Mouse (Mus musculus) frontal cortex, postnatal 36 days (tissue): ENCODE results near the gene Sestd1.

Experiments
- DNase-seq, 2 experiments: peaks; one replicate each; pipeline ENCODE4 v3.0.0; 2022; ENCODE audit warnings: low spot score in 2 of 2

Sestd1 gene

DNA sequence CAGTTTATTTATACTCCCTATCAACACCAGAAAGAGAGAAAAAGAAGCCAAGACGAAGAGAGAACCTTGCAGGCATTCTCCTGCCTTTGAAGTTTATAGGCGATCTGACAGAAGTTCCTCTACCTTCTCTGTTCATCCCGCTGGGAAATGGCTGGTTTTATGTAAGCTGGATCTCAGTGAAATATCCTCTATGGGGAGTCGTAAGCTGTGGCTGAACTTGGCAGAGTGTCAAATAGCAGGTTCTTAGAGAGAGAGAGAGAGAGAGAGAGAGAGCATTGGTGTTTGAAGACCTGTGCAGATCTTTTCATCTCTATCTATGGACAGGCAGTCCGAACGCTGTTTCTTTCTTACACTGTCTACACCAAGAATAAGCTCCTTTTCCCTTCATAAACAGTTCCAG, 107.0 kb downstream of the Sestd1 start:
- no peak for DNase-seq

DNA sequence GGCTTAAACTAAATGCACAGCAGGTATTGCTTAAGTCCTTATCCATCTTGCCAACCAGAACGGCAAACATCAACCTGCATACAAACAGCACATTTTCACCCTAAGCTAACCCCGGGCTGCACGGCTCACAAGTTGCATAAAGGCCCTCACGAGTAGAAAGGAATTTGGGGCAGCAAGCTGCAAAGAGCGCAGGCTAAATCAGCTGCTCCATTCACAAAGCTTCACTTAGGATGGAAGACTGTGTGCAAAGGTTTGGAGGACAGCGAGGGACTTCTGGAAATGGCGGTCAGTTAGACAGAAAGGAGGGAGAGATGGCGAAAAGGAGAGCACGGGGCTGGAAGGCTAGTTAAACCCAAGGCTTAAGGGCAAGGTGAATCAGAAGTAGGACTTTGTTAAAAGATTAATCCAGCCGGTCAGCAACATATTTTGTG, 108.1 kb downstream of the Sestd1 start:
- DNase-seq, result peak in 1 of 2 experiments; percentile 30

GRCm38 (mm10) chr2:77171444-77172240, 108.8 kb downstream of the Sestd1 start:
- peak; percentile 33 to 40 for DNase-seq

GRCm38 (mm10) chr2:77170633-77171105, 109.7 kb downstream of the Sestd1 start, which contains the start of gene Ccdc141:
Gene Ccdc141, minus strand, starts transcription at chr2:77170636.
- no peak for DNase-seq

GRCm38 (mm10) chr2:77169916-77170632, 110.3 kb downstream of the Sestd1 start:
- DNase-seq, result no peak

- DNase-seq, result no peak
Observed at GRCm38 (mm10) chr2:77169218-77169617, 111.2 kb downstream of the Sestd1 start.

DNA sequence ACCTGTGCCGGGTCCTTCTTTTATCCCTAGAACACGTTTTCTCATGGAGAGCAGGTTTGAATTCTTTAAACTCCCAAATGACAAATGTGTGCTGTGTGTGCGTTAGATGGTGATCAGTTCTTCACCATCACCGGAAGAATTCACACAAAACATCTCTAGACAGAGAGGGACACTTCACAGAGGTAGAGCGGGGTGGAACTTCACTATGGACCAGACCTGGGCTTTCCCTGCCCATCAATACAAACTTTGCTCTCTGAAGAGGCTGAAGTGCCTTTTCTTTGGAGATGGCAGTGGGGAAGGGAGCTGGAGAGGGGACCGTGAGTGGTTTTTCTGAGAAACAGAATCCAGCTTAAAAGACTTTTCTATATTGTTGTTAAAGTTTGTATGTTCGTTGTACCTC, 111.6 kb downstream of the Sestd1 start:
- no peak for DNase-seq

- DNase-seq, result no peak
Observed at GRCm38 (mm10) chr2:77168081-77168685, 112.2 kb downstream of the Sestd1 start.

DNA sequence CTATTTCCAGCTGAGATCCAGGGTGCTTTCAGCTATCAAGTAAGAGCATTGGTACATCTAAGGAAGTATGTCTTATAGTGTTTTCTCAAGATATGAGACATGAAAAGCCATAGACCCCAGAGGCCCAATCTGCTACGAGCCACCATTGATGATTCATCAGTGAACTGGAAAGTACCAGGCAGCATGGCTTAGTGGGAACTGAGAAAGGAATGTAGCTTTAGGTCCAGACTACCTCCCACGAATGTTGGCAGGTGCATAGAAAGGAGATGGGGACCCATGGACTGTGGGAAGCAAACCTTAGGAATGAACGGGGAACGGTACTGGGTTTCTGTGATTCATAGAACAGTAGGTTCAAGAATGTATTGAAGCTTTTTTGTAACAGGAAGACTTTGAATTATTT, 114.0 kb downstream of the Sestd1 start:
- DNase-seq, result no peak

DNA sequence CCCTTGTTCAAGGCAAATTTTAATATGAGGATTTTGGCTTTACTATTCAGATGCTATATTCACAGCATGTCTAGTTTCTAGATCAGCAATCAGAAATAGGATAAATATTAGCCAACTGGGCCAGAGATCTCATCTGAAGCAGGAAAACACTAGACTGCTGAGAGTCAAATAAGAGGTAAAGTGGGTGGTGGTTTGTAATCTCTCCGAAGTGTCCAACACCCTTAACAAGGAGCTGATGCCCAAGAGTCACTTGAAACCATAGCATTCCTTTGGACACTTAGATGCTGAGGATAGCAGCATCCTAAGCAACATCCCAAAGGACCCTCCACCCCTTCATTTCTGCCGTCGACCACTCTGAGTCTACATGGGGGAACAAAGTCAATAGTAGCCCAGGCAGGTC, 115.7 kb downstream of the Sestd1 start:
- no peak for DNase-seq

GRCm38 (mm10) chr2:77163381-77163780, 117.0 kb downstream of the Sestd1 start:
- no peak for DNase-seq

DNA sequence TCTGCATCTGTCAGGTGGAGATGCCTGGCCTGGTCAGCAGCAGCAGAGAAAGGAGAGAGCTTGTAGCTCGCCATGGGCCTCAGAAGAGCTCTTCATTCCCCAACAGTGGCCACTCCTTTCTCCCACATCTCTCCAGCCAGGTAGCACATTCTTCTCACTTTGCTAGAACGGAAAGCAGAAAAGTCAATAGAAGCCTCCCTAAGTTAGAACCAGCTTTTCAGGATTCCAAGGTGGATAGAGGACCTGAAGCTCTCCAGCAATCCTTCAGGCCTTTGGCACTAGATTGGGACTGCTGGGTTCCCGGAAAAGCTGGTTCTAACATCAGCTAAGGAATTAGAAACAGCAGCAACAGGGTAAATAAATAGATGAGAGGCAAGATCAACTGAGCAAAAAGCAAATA, 118.3 kb downstream of the Sestd1 start:
- DNase-seq, result no peak

DNA sequence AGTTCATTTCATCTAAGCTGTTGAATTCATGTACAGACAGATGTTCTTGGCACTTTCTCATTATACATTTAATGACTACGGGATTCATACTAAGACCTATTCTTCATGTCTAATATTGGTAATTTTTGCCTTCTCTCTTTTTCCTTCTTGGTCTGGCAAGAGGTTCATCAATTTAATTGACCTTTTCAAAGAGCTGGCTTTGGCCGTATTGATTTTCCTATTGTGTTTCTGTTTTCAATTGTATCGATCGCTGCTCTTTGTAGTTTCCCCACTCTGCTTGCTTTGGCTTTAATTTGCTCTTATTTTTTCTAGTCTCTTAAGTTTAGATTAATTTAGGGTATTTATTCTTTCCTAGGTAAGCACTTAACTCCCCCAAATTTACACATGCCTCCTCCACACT, 122.8 kb downstream of the Sestd1 start:
- DNase-seq, result no peak

DNA sequence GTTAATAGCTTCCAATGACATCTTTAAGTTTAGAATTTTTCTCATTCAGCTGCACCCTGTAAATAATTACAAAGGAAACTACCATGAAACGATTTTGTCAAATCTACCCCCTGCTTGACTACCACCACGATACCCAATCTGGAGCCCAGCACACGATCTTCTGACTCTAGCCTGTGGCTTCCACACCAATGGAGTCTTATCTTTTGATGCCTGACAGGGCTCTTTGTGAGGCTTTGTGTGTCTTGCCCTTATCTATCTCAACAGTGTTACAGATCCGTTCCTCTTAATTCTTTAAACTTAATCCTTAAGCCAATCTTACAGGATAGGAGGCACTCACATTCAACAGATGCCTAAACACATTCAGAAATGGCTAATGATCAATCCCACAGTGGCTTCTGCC, 126.3 kb downstream of the Sestd1 start:
- no peak for DNase-seq

DNA sequence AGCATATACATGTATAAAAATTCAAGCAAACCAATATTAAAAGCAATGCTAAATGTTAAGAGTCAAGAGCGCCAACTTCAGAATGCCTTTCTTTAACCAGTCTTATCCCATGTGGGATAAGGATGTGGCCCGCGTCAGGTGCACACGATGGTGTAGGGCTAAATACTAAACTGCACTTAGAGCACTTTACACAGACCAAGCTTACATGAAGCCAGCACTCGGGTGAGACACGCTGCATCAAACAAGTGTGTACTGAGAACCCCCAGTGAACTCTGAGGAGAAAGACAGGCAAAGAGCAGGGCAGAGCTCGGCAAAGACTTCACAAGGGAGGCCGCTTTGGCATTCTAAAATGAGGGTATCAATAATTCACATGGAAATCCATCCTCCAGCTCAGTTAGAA, 129.1 kb downstream of the Sestd1 start:
- no peak for DNase-seq

GRCm38 (mm10) chr2:77149576-77149975, 130.8 kb downstream of the Sestd1 start:
- no peak for DNase-seq

DNA sequence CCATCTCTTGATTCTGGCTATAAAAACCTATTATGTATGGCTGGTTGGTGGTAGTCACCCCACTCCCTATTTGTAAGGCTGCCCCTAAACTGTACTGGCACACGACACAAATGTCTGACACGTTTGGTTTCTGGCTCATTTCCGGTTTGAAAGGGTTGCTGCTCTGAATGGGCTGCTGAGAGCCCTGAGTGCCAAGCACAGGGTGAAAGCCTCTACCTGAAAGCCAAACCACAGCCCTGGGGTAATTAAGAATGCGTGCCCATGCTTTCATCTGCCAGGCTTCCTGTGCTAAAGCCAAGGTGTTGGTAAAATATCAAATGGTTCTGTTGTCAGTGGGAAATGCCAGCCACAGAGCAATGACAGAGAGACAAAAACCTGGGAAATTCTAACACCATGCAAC, 132.2 kb downstream of the Sestd1 start:
- peak in 1 of 2 experiments; percentile 3 for DNase-seq

- DNase-seq, result no peak
Observed at GRCm38 (mm10) chr2:77146968-77147367, 133.4 kb downstream of the Sestd1 start.

- no peak for DNase-seq
Observed at GRCm38 (mm10) chr2:77146291-77146690, 134.1 kb downstream of the Sestd1 start.

- no peak for DNase-seq
Observed at GRCm38 (mm10) chr2:77143536-77143935, 136.9 kb downstream of the Sestd1 start.

DNA sequence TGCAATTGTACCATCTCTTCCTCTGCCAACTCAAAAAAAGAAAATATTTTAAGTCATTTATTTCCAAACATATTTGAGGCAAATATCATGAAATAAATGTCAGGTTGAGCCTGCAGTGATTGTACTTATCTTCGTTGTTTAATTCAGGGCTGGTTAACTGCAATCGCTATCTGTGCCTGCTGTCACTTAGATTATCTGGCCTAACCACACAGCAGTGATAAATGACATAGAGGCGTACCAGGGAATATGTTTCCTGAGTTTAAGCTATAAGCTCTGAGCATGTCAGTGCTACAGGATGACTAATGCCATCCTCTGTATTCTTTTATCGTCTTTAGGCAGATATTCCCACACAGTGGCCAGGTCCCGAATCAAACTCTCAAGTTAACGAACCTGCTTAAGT, 141.5 kb downstream of the Sestd1 start:
- DNase-seq, result no peak

- DNase-seq, result no peak
Observed at GRCm38 (mm10) chr2:77134906-77135305, 145.5 kb downstream of the Sestd1 start.

- DNase-seq, result no peak
Observed at GRCm38 (mm10) chr2:77133407-77133806, 147.0 kb downstream of the Sestd1 start.
